Comparison of ENCODE assay signal across 30 mouse cellular contexts in the genomic region with DNA sequence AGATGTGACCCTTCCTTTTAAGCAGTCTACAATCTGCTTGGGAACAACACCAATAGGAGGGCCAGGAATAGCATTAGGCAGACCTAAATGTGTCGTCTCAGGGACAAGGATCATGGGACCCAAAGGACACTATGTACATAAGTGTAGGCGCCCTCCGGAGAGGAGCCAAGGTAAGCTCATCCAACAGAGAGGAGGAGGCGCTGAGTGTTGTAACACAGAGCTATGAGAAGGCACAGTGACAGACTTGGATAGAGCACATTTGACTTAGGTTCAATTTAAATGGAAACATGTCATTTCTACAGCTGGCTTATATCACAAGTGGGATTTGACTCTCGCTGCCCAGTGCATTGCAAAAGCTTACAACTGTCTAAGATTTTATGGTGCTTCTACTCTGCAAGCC.
DNase-seq lines count a peak whose midpoint lies in the region; ATAC-seq and TF ChIP-seq lines count a peak whose summit lies in the region.
"Had no signal": no experiment of that assay in that cellular context is flagged by ENCODE, and none has a peak within 500 bp of the region (broad histone marks: within the 10 kb centered on the region; RNA-seq: fewer than 3 reads in every experiment).

No protein-coding gene starts in this region.

- no peak overlapping the region for H3K9ac ChIP-seq in heart, embryonic 11.5 days (ENCODE audit: low read depth, low read length)
- H3K9ac ChIP-seq in lung, postnatal 0 days (replicated peaks; ENCODE audit: low read depth): no peak overlapping the region
- H3K9ac ChIP-seq in stomach, postnatal 0 days (ENCODE audit: low read length): no peak overlapping the region
- H3K9ac ChIP-seq: embryonic facial prominence, embryonic 13.5 days; forebrain, embryonic 13.5 days; hindbrain, embryonic 14.5 days had no signal

- no peak for TF ChIP-seq EP300 in lung, postnatal 0 days (IDR thresholded peaks at IDR 0.05)
- no peak for TF ChIP-seq EP300 in stomach, postnatal 0 days (optimal IDR thresholded peaks at IDR 0.05)

- no peaks in the 10 kb centered on the region for H3K4me1 ChIP-seq in heart, embryonic 11.5 days (ENCODE audit: control insufficient read depth, insufficient read depth, low read length)
- H3K4me1 ChIP-seq in lung, postnatal 0 days (ENCODE audit: insufficient read depth, low read depth, low read length): no peaks in the 10 kb centered on the region
- H3K4me1 ChIP-seq in stomach, postnatal 0 days (replicated peaks; ENCODE audit: control insufficient read depth, insufficient read depth): no peaks in the 10 kb centered on the region
- H3K4me1 ChIP-seq: embryonic facial prominence, embryonic 10.5 days; forebrain, embryonic 10.5 days; forebrain, embryonic 13.5 days had no signal

- no peak overlapping the region for H3K4me3 ChIP-seq in heart, embryonic 11.5 days (ENCODE audit: low read depth, low read length)
- H3K4me3 ChIP-seq in lung, postnatal 0 days (ENCODE audit: low read depth, low read length): no peak overlapping the region
- H3K4me3 ChIP-seq in stomach, postnatal 0 days (ENCODE audit: low read depth, low read length): no peak overlapping the region
- H3K4me3 ChIP-seq: embryonic facial prominence, embryonic 10.5 days; embryonic facial prominence, embryonic 13.5 days; erythroblast, embryonic 14.5 days; forebrain, embryonic 10.5 days; forebrain, embryonic 13.5 days; gastrocnemius, adult 2 months had no signal

- intact Hi-C loops in heart, postnatal 14 days (cut with DNase I): no loop called here

- ATAC-seq in heart, embryonic 11.5 days (replicated peaks; ENCODE audit: insufficient number of reproducible peaks, low FRiP score, low TSS enrichment): no peak
- no peak; the same call in 1 of the 2 replicates for ATAC-seq in lung, postnatal 0 days
- peak; percentile 8; the same call in 1 of the 2 replicates for ATAC-seq in stomach, postnatal 0 days (ENCODE audit: low FRiP score, low TSS enrichment)
- ATAC-seq: forebrain, embryonic 13.5 days; forebrain, embryonic 16.5 days; hindbrain, postnatal 0 days; inflammation-experienced regulatory T-cells, adult 6 months; intestine, embryonic 16.5 days; Patski had no signal

- 86% methylated on average over 5 of the region's 5 CpGs for WGBS in heart, embryonic 11.5 days (ENCODE audit: insufficient replicate concordance)
- WGBS in lung, postnatal 0 days: 79% methylated on average over 5 of the region's 5 CpGs
- 74% methylated on average over 5 of the region's 5 CpGs for WGBS in stomach, postnatal 0 days

- H3K27me3 ChIP-seq in heart, embryonic 11.5 days (ENCODE audit: control insufficient read depth, insufficient read depth, low read length): no peaks in the 10 kb centered on the region
- H3K27me3 ChIP-seq in lung, postnatal 0 days (replicated peaks; ENCODE audit: insufficient read depth, low read length): no peaks in the 10 kb centered on the region
- no peaks in the 10 kb centered on the region for H3K27me3 ChIP-seq in stomach, postnatal 0 days (ENCODE audit: control insufficient read depth, insufficient read depth, low read length)
- H3K27me3 ChIP-seq: embryonic facial prominence, embryonic 13.5 days; forebrain, embryonic 13.5 days; Patski had no signal

- no peak for TF ChIP-seq CTCF in lung, postnatal 0 days (IDR thresholded peaks at IDR 0.05)
- no peak for TF ChIP-seq CTCF in stomach, postnatal 0 days (IDR thresholded peaks at IDR 0.05; ENCODE audit: low read depth)

- H3K27ac ChIP-seq in heart, embryonic 11.5 days (ENCODE audit: low read depth, low read length): no peak overlapping the region
- H3K27ac ChIP-seq in lung, postnatal 0 days (ENCODE audit: low read length): no peak overlapping the region
- H3K27ac ChIP-seq in stomach, postnatal 0 days (replicated peaks): no peak overlapping the region
- H3K27ac ChIP-seq: embryonic facial prominence, embryonic 10.5 days; embryonic facial prominence, embryonic 13.5 days; forebrain, embryonic 10.5 days; forebrain, embryonic 13.5 days; gastrocnemius, adult 2 months; hindbrain, embryonic 14.5 days; hindbrain, postnatal 0 days had no signal

- no peaks in the 10 kb centered on the region for H3K9me3 ChIP-seq in heart, embryonic 11.5 days (replicated peaks; ENCODE audit: control insufficient read depth, low read length)
- H3K9me3 ChIP-seq in lung, postnatal 0 days (ENCODE audit: low read length): no peaks in the 10 kb centered on the region
- H3K9me3 ChIP-seq in stomach, postnatal 0 days (ENCODE audit: control insufficient read depth, low read length): no peaks in the 10 kb centered on the region
- H3K9me3 ChIP-seq: embryonic facial prominence, embryonic 10.5 days; embryonic facial prominence, embryonic 13.5 days; forebrain, embryonic 10.5 days; forebrain, embryonic 13.5 days had no signal

- peak; percentile 29 to 32 for DNase-seq in heart, adult 18-20 months
- peak; percentile 5 to 14 for DNase-seq in heart, postnatal 14 days
- no peak for DNase-seq in heart, adult 11 months
- DNase-seq in lung, postnatal 0 days (ENCODE audit: low spot score): peak; percentile 10
- DNase-seq in lung, postnatal 4 days: no peak
- no peak for DNase-seq in stomach, postnatal 0 days (ENCODE audit: low spot score)
- DNase-seq in adrenal gland, postnatal 25 days: no peak
- DNase-seq: adrenal gland, adult 2 months; adrenal gland, postnatal 14 days; cerebellum, adult 11-12 months; cerebellum, adult 8-10 months; cerebellum, postnatal 10 days; cerebellum, postnatal 36 days; embryo, embryonic 11 days; gastrocnemius, adult 2 months; gastrocnemius, postnatal 14 days; kidney, adult 18-20 months had no signal

- no peak overlapping the region for H3K4me2 ChIP-seq in heart, embryonic 11.5 days
- no peak overlapping the region for H3K4me2 ChIP-seq in lung, postnatal 0 days (replicated peaks; ENCODE audit: low read depth, low read length)
- H3K4me2 ChIP-seq in stomach, postnatal 0 days (replicated peaks; ENCODE audit: low read depth): no peak overlapping the region
- H3K4me2 ChIP-seq: embryonic facial prominence, embryonic 13.5 days; forebrain, embryonic 13.5 days; hindbrain, embryonic 14.5 days had no signal

- no peaks in the 10 kb centered on the region for H3K36me3 ChIP-seq in heart, embryonic 11.5 days (ENCODE audit: control insufficient read depth, insufficient read depth, low read length)
- H3K36me3 ChIP-seq in lung, postnatal 0 days (ENCODE audit: insufficient read depth, low read length): no peaks in the 10 kb centered on the region
- no peaks in the 10 kb centered on the region for H3K36me3 ChIP-seq in stomach, postnatal 0 days (ENCODE audit: control insufficient read depth, insufficient read depth, low read length)
- H3K36me3 ChIP-seq: embryonic facial prominence, embryonic 10.5 days; embryonic facial prominence, embryonic 13.5 days; forebrain, embryonic 10.5 days; G1E had no signal

Comparison
In these comparisons a context has a peak if more than half of its experiments do, and no peak if none do; other contexts are left out.
1. DNase-seq: peak in heart, adult 18-20 months (2 of 2), heart, postnatal 14 days (2 of 2) and lung, postnatal 0 days (single experiment); none in heart, adult 11 months (single experiment), lung, postnatal 4 days (0 of 2), stomach, postnatal 0 days (single experiment) and adrenal gland, postnatal 25 days (single experiment).